Mouse (Mus musculus): ENCODE data around the gene Lipn. TPM values are rescaled to one million over a fixed set of nuclear protein-coding genes. Genes with fewer than 3 reads are reported as not detected.

The Lipn gene
- total RNA-seq (2014; fragmentation: Nextera tagmentation) (not detected in 2 replicates), total RNA-seq (2017) (0.12 TPM in 1 of 2 replicates, not detected in the other), polyA plus RNA-seq (2012) (not detected in 2 replicates)

GRCm38 (mm10) chr19:34066779-34067472, at the start of gene Lipn:
Lipn (plus strand) TSS chr19:34067358.
- Histone ChIP-seq H3K9me3 (replicated peaks) (no peaks in the 10 kb centered on the region), H3K4me3 (ENCODE audit: low read depth, low read length) (no peak within 1 kb of the TSS), H3K27me3 (ENCODE audit: insufficient read depth, low read length) (no peaks in the 10 kb centered on the region), H3K4me1 (ENCODE audit: insufficient read depth, low read depth, low read length) (no peaks in the 10 kb centered on the region), H3K36me3 (replicated peaks) (no peaks in the 10 kb centered on the region)
- ATAC-seq (ENCODE audit: extremely low read depth, insufficient number of reproducible peaks, low FRiP score, poor library complexity, severe bottlenecking): no peak
- no peak for TF ChIP-seq TAL1 (conservative IDR thresholded peaks at IDR 0.05; ENCODE audit: low read depth, low read length)
- no peak for TF ChIP-seq POLR2AphosphoS5 (IDR thresholded peaks at IDR 0.05; ENCODE audit: insufficient replicate concordance, low read depth, low read length)
- no peak for TF ChIP-seq CTCF (IDR thresholded peaks at IDR 0.05; ENCODE audit: low read depth, low read length)
- no peak for TF ChIP-seq GATA2 (IDR thresholded peaks at IDR 0.05; ENCODE audit: borderline replicate concordance, low read depth, low read length)
- no peak for TF ChIP-seq GATA1 (IDR thresholded peaks at IDR 0.05; ENCODE audit: borderline replicate concordance, low read length)
- no peak for DNase-seq (ENCODE audit: low spot score)

GRCm38 (mm10) chr19:34021440-34022172, 45.6 kb upstream of the Lipn start:
- no peaks in the 10 kb centered on the region for H3K4me1 ChIP-seq (ENCODE audit: insufficient read depth, low read depth, low read length)
- no peaks in the 10 kb centered on the region for H3K27me3 ChIP-seq (ENCODE audit: insufficient read depth, low read length)
- no peaks in the 10 kb centered on the region for H3K9me3 ChIP-seq (replicated peaks)
- no peak for TF ChIP-seq GATA1 (IDR thresholded peaks at IDR 0.05; ENCODE audit: borderline replicate concordance, low read length)
- TF ChIP-seq POLR2AphosphoS5 (IDR thresholded peaks at IDR 0.05; ENCODE audit: insufficient replicate concordance, low read depth, low read length): no peak
- no peak for TF ChIP-seq TAL1 (conservative IDR thresholded peaks at IDR 0.05; ENCODE audit: low read depth, low read length)
- TF ChIP-seq GATA2 (IDR thresholded peaks at IDR 0.05; ENCODE audit: borderline replicate concordance, low read depth, low read length): no peak
- TF ChIP-seq CTCF (IDR thresholded peaks at IDR 0.05; ENCODE audit: low read depth, low read length): no peak
- DNase-seq (ENCODE audit: low spot score) (no peak), ATAC-seq (ENCODE audit: extremely low read depth, insufficient number of reproducible peaks, low FRiP score, poor library complexity, severe bottlenecking) (no peak)
- no peaks in the 10 kb centered on the region for H3K36me3 ChIP-seq (replicated peaks)
- H3K4me3 ChIP-seq (ENCODE audit: low read depth, low read length): no peak overlapping the region

GRCm38 (mm10) chr19:34022759-34023158, 44.4 kb upstream of the Lipn start:
- DNase-seq (ENCODE audit: low spot score): no peak

GRCm38 (mm10) chr19:34039731-34040130, 27.4 kb upstream of the Lipn start:
- no peak for DNase-seq (ENCODE audit: low spot score)
- no peak for TF ChIP-seq POLR2AphosphoS5 (IDR thresholded peaks at IDR 0.05; ENCODE audit: insufficient replicate concordance, low read depth, low read length)
- no peak for TF ChIP-seq GATA1 (IDR thresholded peaks at IDR 0.05; ENCODE audit: borderline replicate concordance, low read length)
- TF ChIP-seq GATA2 (IDR thresholded peaks at IDR 0.05; ENCODE audit: borderline replicate concordance, low read depth, low read length): no peak
- no peak for TF ChIP-seq CTCF (IDR thresholded peaks at IDR 0.05; ENCODE audit: low read depth, low read length)
- no peak for TF ChIP-seq TAL1 (conservative IDR thresholded peaks at IDR 0.05; ENCODE audit: low read depth, low read length)
- no peaks in the 10 kb centered on the region for H3K9me3 ChIP-seq (replicated peaks)
- no peaks in the 10 kb centered on the region for H3K4me1 ChIP-seq (ENCODE audit: insufficient read depth, low read depth, low read length)
- no peak overlapping the region for H3K4me3 ChIP-seq (ENCODE audit: low read depth, low read length)
- ATAC-seq (ENCODE audit: extremely low read depth, insufficient number of reproducible peaks, low FRiP score, poor library complexity, severe bottlenecking): no peak
- H3K27me3 ChIP-seq (ENCODE audit: insufficient read depth, low read length): no peaks in the 10 kb centered on the region
- no peaks in the 10 kb centered on the region for H3K36me3 ChIP-seq (replicated peaks)

More at GRCm38 (mm10) chr19:34022759-34023158, 44.4 kb upstream of the Lipn start:
- no peaks in the 10 kb centered on the region for H3K9me3 ChIP-seq (replicated peaks)
- no peaks in the 10 kb centered on the region for H3K4me1 ChIP-seq (ENCODE audit: insufficient read depth, low read depth, low read length)
- no peak for TF ChIP-seq POLR2AphosphoS5 (IDR thresholded peaks at IDR 0.05; ENCODE audit: insufficient replicate concordance, low read depth, low read length)
- no peak for TF ChIP-seq CTCF (IDR thresholded peaks at IDR 0.05; ENCODE audit: low read depth, low read length)
- TF ChIP-seq TAL1 (conservative IDR thresholded peaks at IDR 0.05; ENCODE audit: low read depth, low read length): no peak
- TF ChIP-seq GATA2 (IDR thresholded peaks at IDR 0.05; ENCODE audit: borderline replicate concordance, low read depth, low read length): no peak
- no peak for TF ChIP-seq GATA1 (IDR thresholded peaks at IDR 0.05; ENCODE audit: borderline replicate concordance, low read length)
- H3K36me3 ChIP-seq (replicated peaks): no peaks in the 10 kb centered on the region
- no peaks in the 10 kb centered on the region for H3K27me3 ChIP-seq (ENCODE audit: insufficient read depth, low read length)
- no peak for ATAC-seq (ENCODE audit: extremely low read depth, insufficient number of reproducible peaks, low FRiP score, poor library complexity, severe bottlenecking)
- H3K4me3 ChIP-seq (ENCODE audit: low read depth, low read length): no peak overlapping the region

- ATAC-seq (ENCODE audit: extremely low read depth, insufficient number of reproducible peaks, low FRiP score, poor library complexity, severe bottlenecking) (no peak), DNase-seq (ENCODE audit: low spot score) (no peak)
- H3K27me3 ChIP-seq (ENCODE audit: insufficient read depth, low read length): no peaks in the 10 kb centered on the region
- H3K9me3 ChIP-seq (replicated peaks): no peaks in the 10 kb centered on the region
- TF ChIP-seq TAL1 (conservative IDR thresholded peaks at IDR 0.05; ENCODE audit: low read depth, low read length) (no peak), GATA2 (IDR thresholded peaks at IDR 0.05; ENCODE audit: borderline replicate concordance, low read depth, low read length) (no peak), CTCF (IDR thresholded peaks at IDR 0.05; ENCODE audit: low read depth, low read length) (no peak), GATA1 (IDR thresholded peaks at IDR 0.05; ENCODE audit: borderline replicate concordance, low read length) (no peak), POLR2AphosphoS5 (IDR thresholded peaks at IDR 0.05; ENCODE audit: insufficient replicate concordance, low read depth, low read length) (no peak)
- H3K4me3 ChIP-seq (ENCODE audit: low read depth, low read length): no peak overlapping the region
- H3K4me1 ChIP-seq (ENCODE audit: insufficient read depth, low read depth, low read length): no peaks in the 10 kb centered on the region
- no peaks in the 10 kb centered on the region for H3K36me3 ChIP-seq (replicated peaks)
These were observed 24.1 kb upstream of the Lipn start for GRCm38 (mm10) chr19:34043008-34043407.
